9 mouse cellular contexts compared by ENCODE assay signal in genomic region chr1:34097640-34098039, GRCm38 (mm10).
DNase-seq lines count a peak whose midpoint lies in the region; ATAC-seq and TF ChIP-seq lines count a peak whose summit lies in the region.
"Had no signal": no experiment of that assay in that cellular context is flagged by ENCODE, and none has a peak within 500 bp of the region (broad histone marks: within the 10 kb centered on the region; RNA-seq: fewer than 3 reads in every experiment).

No protein-coding gene starts in this region.

- 67% methylated on average over 4 of the region's 4 CpGs for WGBS in kidney, postnatal 0 days
- WGBS in cerebellum, adult 2 months, result 5% methylated on average over 4 of the region's 4 CpGs
- WGBS in midbrain, embryonic 15.5 days, result 38% methylated on average over 4 of the region's 4 CpGs

- H3K27ac ChIP-seq in kidney, postnatal 0 days, result no peak overlapping the region
- peak overlapping the region; percentile 57; the same call in 1 of the 2 replicates for H3K27ac ChIP-seq in cerebellum, adult 2 months (ENCODE audit: insufficient read depth, low read length)
- H3K27ac ChIP-seq in midbrain, embryonic 15.5 days, result 0 out of 2 replicates have a peak overlapping the region, but pooled peaks have one; percentile 44
- H3K27ac ChIP-seq: liver, embryonic 14.5 days had no signal

- no peaks in the 10 kb centered on the region for H3K36me3 ChIP-seq in kidney, postnatal 0 days (ENCODE audit: insufficient read depth, low read length)
- H3K36me3 ChIP-seq in midbrain, embryonic 15.5 days (replicated peaks), result no peaks in the 10 kb centered on the region

- no peak for DNase-seq in kidney, postnatal 0 days (ENCODE audit: low spot score)
- no peak for DNase-seq in kidney, adult 8-10 months
- DNase-seq in brain, adult 2 months (ENCODE audit: low read depth, low spot score), result peak; percentile 95
- DNase-seq in cerebellum, adult 2 months, result peak; percentile 82 to 92
- DNase-seq in spleen, adult 12 weeks (ENCODE audit: low spot score), result no peak
- DNase-seq in kidney, adult 9 months, result no peak

- no peak for TF ChIP-seq POLR2A in cerebellum, adult 2 months (IDR thresholded peaks at IDR 0.05; ENCODE audit: borderline replicate concordance, insufficient read depth, low read length)

- 0 out of 2 replicates have a peak, but pooled peaks cover 7% of the 10 kb centered on the region for H3K4me1 ChIP-seq in kidney, postnatal 0 days (replicated peaks; ENCODE audit: insufficient read depth, low read length)
- H3K4me1 ChIP-seq in cerebellum, adult 2 months (ENCODE audit: control insufficient read depth, insufficient read depth, low read length), result peaks cover 30% of the 10 kb centered on the region; the same call in 1 of the 2 replicates
- peaks cover 10% of the 10 kb centered on the region; the same call in 1 of the 2 replicates for H3K4me1 ChIP-seq in midbrain, embryonic 15.5 days

- ATAC-seq in kidney, postnatal 0 days (replicated peaks; ENCODE audit: low FRiP score, low read depth), result no peak
- peak; percentile 70; the same call in 1 of the 2 replicates for ATAC-seq in midbrain, embryonic 15.5 days (replicated peaks)

- no peak overlapping the region for H3K4me3 ChIP-seq in kidney, postnatal 0 days (replicated peaks; ENCODE audit: low read depth, low read length)
- no peak overlapping the region for H3K4me3 ChIP-seq in cerebellum, adult 2 months (replicated peaks; ENCODE audit: insufficient read depth, low read depth, low read length)
- H3K4me3 ChIP-seq in midbrain, embryonic 15.5 days, result no peak overlapping the region

- no peaks in the 10 kb centered on the region for H3K9me3 ChIP-seq in kidney, postnatal 0 days (replicated peaks; ENCODE audit: low read length)
- H3K9me3 ChIP-seq in midbrain, embryonic 15.5 days, result no peaks in the 10 kb centered on the region

- H3K4me2 ChIP-seq in kidney, postnatal 0 days (ENCODE audit: low read length), result no peak overlapping the region
- no peak overlapping the region for H3K4me2 ChIP-seq in midbrain, embryonic 15.5 days
- H3K4me2 ChIP-seq: heart, embryonic 11.5 days had no signal

- H3K27me3 ChIP-seq in kidney, postnatal 0 days (ENCODE audit: insufficient read depth, low read length), result no peaks in the 10 kb centered on the region
- H3K27me3 ChIP-seq in cerebellum, adult 2 months (ENCODE audit: control insufficient read depth, insufficient read depth, low read length), result no peaks in the 10 kb centered on the region
- H3K27me3 ChIP-seq in midbrain, embryonic 15.5 days (replicated peaks), result no peaks in the 10 kb centered on the region

- TF ChIP-seq CTCF in kidney, postnatal 0 days (IDR thresholded peaks at IDR 0.05; ENCODE audit: low read depth), result peak; percentile 56
- peak; percentile 69 for TF ChIP-seq CTCF in cerebellum, adult 2 months (IDR thresholded peaks at IDR 0.05; ENCODE audit: borderline replicate concordance, insufficient read depth, low read depth, low read length)

- H3K9ac ChIP-seq in kidney, postnatal 0 days (ENCODE audit: low read depth, low read length), result no peak overlapping the region
- no peak overlapping the region for H3K9ac ChIP-seq in midbrain, embryonic 15.5 days
- H3K9ac ChIP-seq: liver, embryonic 14.5 days had no signal

Comparison
In these comparisons a context has a peak if more than half of its experiments do, and no peak if none do; other contexts are left out.
1. DNase-seq: peak in brain, adult 2 months (single experiment) and cerebellum, adult 2 months (2 of 2); none in kidney, postnatal 0 days (single experiment), kidney, adult 8-10 months (0 of 2), spleen, adult 12 weeks (single experiment) and kidney, adult 9 months (single experiment).